Mouse (Mus musculus): Measurements from ENCODE around the gene Gm17416.

- no peak for TF ChIP-seq CTCF (IDR thresholded peaks at IDR 0.05)
- TF ChIP-seq EP300 (IDR thresholded peaks at IDR 0.05): no peak
These were observed 38.6 kb downstream of the Gm17416 start for GRCm38 (mm10) chr2:152607746-152608145.
